Mouse (Mus musculus): ENCODE measurements at regions not wholly inside any gene's neighbourhood (a gene's known extent, or its start where the extent isn't known, plus 50 kb on each side); places are given as distances from the start of the nearest gene placed in this dataset.

- no peak for TF ChIP-seq ZC3H11A (IDR thresholded peaks at IDR 0.05; ENCODE audit: borderline replicate concordance, low read depth, low read length)
- TF ChIP-seq CHD2 (IDR thresholded peaks at IDR 0.05; ENCODE audit: low read depth, low read length): no peak
These were observed 487.4 kb upstream of the Ddx18 start for GRCm38 (mm10) chr1:122055146-122055545.

Measured in ES-E14 (cell line).